Mouse (Mus musculus) cerebellum, adult 2 months (tissue): ENCODE measurements around the gene Sbds. TPM values are rescaled to one million over a fixed set of nuclear protein-coding genes. Genes with fewer than 3 reads are reported as not detected.
A peak's percentile ranks its signal among the peaks of the same experiment; 100 is the strongest.

Source experiments
- DNase-seq, 2 experiments: peaks; one replicate each; pipeline ENCODE4 v3.0.0; 2021
- H3K27ac ChIP-seq: fragments of 200-500 bp; 2 replicates; pipeline ENCODE4 v1.5.1; 2012; ENCODE audit warnings: low read length, control low read depth, inconsistent platforms; ENCODE audit not compliant: insufficient read depth
- H3K27me3 ChIP-seq: fragments of 200-500 bp; 2 replicates; pipeline ENCODE4 v1.6.1; 2012; ENCODE audit warnings: inconsistent platforms, mild to moderate bottlenecking, low read length, moderate library complexity; ENCODE audit not compliant: control insufficient read depth, insufficient read depth
- H3K4me1 ChIP-seq: fragments of 200-500 bp; 2 replicates; pipeline ENCODE4 v1.6.1; 2011; ENCODE audit warnings: low read length; ENCODE audit not compliant: control insufficient read depth, insufficient read depth
- H3K4me3 ChIP-seq: fragments of 200-500 bp; replicated peaks from 2 replicates; pipeline ENCODE3; 2011; ENCODE audit warnings: mild to moderate bottlenecking, low read depth, low read length, control low read depth; ENCODE audit not compliant: insufficient read depth
- CTCF ChIP-seq: fragments of 200-500 bp; IDR thresholded peaks from 2 replicates; pipeline ENCODE4 v1.5.1; 2011; ENCODE audit warnings: low read depth, mild to moderate bottlenecking, control low read depth, low read length, moderate library complexity, borderline replicate concordance; ENCODE audit not compliant: insufficient read depth
- POLR2A ChIP-seq: fragments of 200-500 bp; IDR thresholded peaks from 2 replicates; pipeline ENCODE4 v1.6.1; 2011; ENCODE audit warnings: low read length, control low read depth, borderline replicate concordance; ENCODE audit not compliant: insufficient read depth
- WGBS: fragments of 180-500 bp; shearing (Covaris S2); methylation state at CpG from one replicate; pipeline ENCODE4 v1.1.7; 2018; 5-methylcytosine and 5-hydroxymethylcytosine counted together
- polyA plus RNA-seq: library from polyadenylated mRNA; depleted of rRNA; stranded (reverse); fragments of >200 nt; gene quantifications from 2 replicates; pipeline ENCODE4 v1.2.3, GENCODE M21; 2012

Sbds gene
- polyA plus RNA-seq, 1 experiment, result 92.5 TPM

- H3K27ac ChIP-seq, result no peak overlapping the region
- no peaks in the 10 kb centered on the region; the same call in 1 of the 2 replicates for H3K4me1 ChIP-seq
- no peak for DNase-seq
- H3K4me3 ChIP-seq, result no peak overlapping the region
- TF ChIP-seq POLR2A (no peak), CTCF (peak; percentile 41; the same call in 1 of the 2 replicates)
- WGBS, result 97% methylated on average over 1 of the region's 1 CpGs
- H3K27me3 ChIP-seq, result no peaks in the 10 kb centered on the region
Measured at GRCm38 (mm10) chr5:130272344-130272743, 17.0 kb upstream of the Sbds start.

- TF ChIP-seq POLR2A (no peak), CTCF (no peak)
- 66% methylated on average over 11 of the region's 11 CpGs for WGBS
- no peak overlapping the region for H3K4me3 ChIP-seq
- peak overlapping the region; percentile 45; the same call in 1 of the 2 replicates for H3K27ac ChIP-seq
- peak in 1 of 2 experiments; percentile 26 for DNase-seq
- H3K4me1 ChIP-seq, result no peaks in the 10 kb centered on the region; the same call in 1 of the 2 replicates
- H3K27me3 ChIP-seq, result no peaks in the 10 kb centered on the region
Measured at GRCm38 (mm10) chr5:130268976-130269375, 13.6 kb upstream of the Sbds start.

GRCm38 (mm10) chr5:130267316-130267715 lies 12.0 kb upstream of the Sbds start:
- peak; percentile 32 to 44 for DNase-seq
- peak; percentile 56; the same call in 1 of the 2 replicates for TF ChIP-seq CTCF
- TF ChIP-seq POLR2A, result no peak
- no peaks in the 10 kb centered on the region for H3K27me3 ChIP-seq

GRCm38 (mm10) chr5:130266651-130267050 lies 11.3 kb upstream of the Sbds start:
- no peak overlapping the region for H3K27ac ChIP-seq
- H3K4me1 ChIP-seq, result no peaks in the 10 kb centered on the region; the same call in 1 of the 2 replicates
- DNase-seq, result peak; percentile 23 to 39
- H3K4me3 ChIP-seq, result no peak overlapping the region
- 72% methylated on average over 7 of the region's 7 CpGs for WGBS
- no peaks in the 10 kb centered on the region for H3K27me3 ChIP-seq
- TF ChIP-seq CTCF (peak; percentile 49; the same call in 1 of the 2 replicates), POLR2A (no peak)

More at GRCm38 (mm10) chr5:130267316-130267715, 12.0 kb upstream of the Sbds start:
- no peak overlapping the region for H3K4me3 ChIP-seq
- H3K27ac ChIP-seq, result no peak overlapping the region
- WGBS, result 26% methylated on average over 1 of the region's 1 CpGs
- no peaks in the 10 kb centered on the region; the same call in 1 of the 2 replicates for H3K4me1 ChIP-seq

GRCm38 (mm10) chr5:130264433-130265005 lies 9.2 kb upstream of the Sbds start:
- Histone ChIP-seq H3K4me3 (no peak overlapping the region), H3K4me1 (no peaks in the 10 kb centered on the region; the same call in 1 of the 2 replicates), H3K27me3 (no peaks in the 10 kb centered on the region), H3K27ac (no peak overlapping the region)
- DNase-seq, result no peak
- 87% methylated on average over 6 of the region's 6 CpGs for WGBS
- no peak for TF ChIP-seq POLR2A
- TF ChIP-seq CTCF, result no peak

GRCm38 (mm10) chr5:130263454-130263853 lies 8.1 kb upstream of the Sbds start:
- TF ChIP-seq CTCF (no peak), POLR2A (no peak)
- no peaks in the 10 kb centered on the region for H3K27me3 ChIP-seq
- 74% methylated on average over 11 of the region's 11 CpGs for WGBS
- H3K4me3 ChIP-seq, result no peak overlapping the region
- H3K4me1 ChIP-seq, result no peaks in the 10 kb centered on the region
- no peak for DNase-seq
- H3K27ac ChIP-seq, result no peak overlapping the region

GRCm38 (mm10) chr5:130257303-130257702 lies 2.0 kb upstream of the Sbds start:
- H3K27me3 ChIP-seq, result no peaks in the 10 kb centered on the region
- WGBS, result 4% methylated on average over 8 of the region's 8 CpGs
- H3K4me3 ChIP-seq, result peak overlapping the region; percentile 82
- DNase-seq, result peak in 1 of 2 experiments; percentile 24
- TF ChIP-seq POLR2A, result no peak
- no peak for TF ChIP-seq CTCF
- H3K27ac ChIP-seq, result no peak overlapping the region
- no peaks in the 10 kb centered on the region; the same call in 1 of the 2 replicates for H3K4me1 ChIP-seq
